Mouse (Mus musculus) thymus, postnatal 0 days (tissue): ENCODE measurements around the gene Mysm1. TPM values are rescaled to one million over a fixed set of nuclear protein-coding genes. Genes with fewer than 3 reads are reported as not detected.

Experiments
- DNase-seq: peaks from one replicate; pipeline ENCODE4 v3.0.0-alpha.2; 2015; ENCODE audit warnings: low spot score
- polyA plus RNA-seq: library from polyadenylated mRNA; unstranded; fragments of >200 nt; fragmentation: Nextera tagmentation; extraction: Ambion mirVana; gene quantifications from 2 replicates; pipeline ENCODE4 v1.2.1, GENCODE M21; 2015

The Mysm1 gene
- 24.5 and 34.0 TPM in 2 replicates for polyA plus RNA-seq

- DNase-seq: peak; percentile 95
These were observed at the start of gene Mysm1 for GRCm38 (mm10) chr4:94978590-94979499. TSS of gene Mysm1 (minus strand) at chr4:94979100.

- no peak for DNase-seq
These were observed 47.1 kb upstream of the Mysm1 start for GRCm38 (mm10) chr4:95025847-95026600.

- DNase-seq: no peak
These were observed 44.6 kb upstream of the Mysm1 start for GRCm38 (mm10) chr4:95023350-95023953.

DNA sequence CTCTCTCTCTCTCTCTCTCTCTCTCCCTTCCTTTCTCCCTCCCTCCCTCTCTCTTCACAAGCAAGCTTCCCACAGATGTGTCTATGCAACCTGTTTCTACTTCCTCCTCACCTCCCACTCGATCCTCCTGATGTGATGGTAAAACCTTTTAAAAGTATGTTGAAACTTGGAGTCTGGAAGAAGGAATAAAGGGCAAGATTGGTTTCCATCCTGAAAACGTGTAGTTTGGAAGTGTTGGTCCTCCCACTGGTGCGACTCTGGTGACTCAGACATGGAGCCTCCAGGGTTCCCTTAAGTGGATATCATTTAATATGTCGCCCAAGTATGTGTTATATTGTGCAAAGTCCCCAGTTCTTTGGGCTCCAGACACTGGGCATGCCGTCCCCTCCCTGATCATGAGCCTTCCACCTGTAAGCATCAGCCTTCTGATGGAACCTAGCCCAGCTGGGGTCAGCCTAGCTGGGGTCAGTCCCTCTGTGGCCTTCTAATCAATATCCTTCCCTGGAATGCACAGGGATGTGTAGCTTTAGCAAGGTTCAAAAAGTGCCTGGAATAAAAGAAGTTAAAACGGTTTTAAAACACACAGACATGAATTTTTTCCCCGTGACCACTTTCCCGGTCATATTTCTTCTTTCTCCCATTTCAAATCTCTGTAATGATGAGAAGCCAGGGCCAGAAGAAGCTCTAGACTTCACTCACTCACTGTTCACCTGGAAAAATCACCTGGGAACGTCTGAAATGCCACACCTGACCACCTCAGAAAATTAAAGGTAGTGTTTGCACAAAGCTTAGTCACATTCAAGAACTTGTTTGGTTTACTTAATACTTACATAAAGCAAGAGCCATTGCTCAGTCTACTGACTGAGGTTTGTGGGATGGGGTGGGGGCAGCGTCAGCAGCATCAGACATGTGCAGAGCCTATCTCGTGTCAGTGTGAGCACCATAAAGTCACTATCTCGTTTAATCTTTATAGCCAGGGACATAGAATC, 43.0 kb upstream of the Mysm1 start:
- no peak for DNase-seq

DNA sequence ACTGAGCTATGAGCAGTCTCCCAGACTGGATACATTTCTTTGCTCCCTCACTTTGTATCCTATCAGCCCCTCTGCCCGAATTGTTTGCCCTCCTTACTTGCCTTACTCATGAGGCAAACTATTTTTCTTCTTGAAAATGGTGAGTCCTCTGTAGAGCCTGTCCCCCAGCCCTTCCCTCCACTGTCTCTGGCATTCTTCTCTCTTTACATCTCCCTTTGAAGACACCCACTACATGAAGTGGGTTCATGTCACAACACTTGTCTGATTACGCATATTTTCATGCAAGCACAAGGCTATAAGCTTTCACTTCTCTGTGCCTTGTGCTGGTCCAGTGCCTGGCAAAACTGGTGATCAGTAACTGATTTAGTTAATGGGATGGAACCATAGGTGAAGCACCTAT, 41.3 kb upstream of the Mysm1 start:
- DNase-seq: no peak

DNA sequence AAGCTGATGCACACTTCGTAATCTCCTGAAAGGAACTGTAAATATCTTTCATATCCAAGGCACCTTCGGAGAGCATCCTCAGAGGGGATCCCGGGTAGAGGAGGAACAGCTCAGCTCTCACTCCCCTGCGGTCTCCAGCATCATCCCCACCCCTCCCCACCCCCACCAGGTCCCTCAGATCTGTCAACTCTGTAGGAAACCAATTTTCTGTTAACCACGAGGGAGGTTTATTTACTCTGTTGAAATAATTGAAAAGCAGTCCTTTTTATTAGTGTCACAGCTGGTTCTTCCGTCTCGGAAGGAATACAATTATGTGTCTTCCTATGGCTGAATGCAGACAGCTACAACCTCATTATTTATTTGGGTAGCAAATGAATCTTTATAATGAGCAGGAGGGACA, 39.3 kb upstream of the Mysm1 start:
- no peak for DNase-seq

- no peak for DNase-seq
These were observed 33.8 kb upstream of the Mysm1 start for GRCm38 (mm10) chr4:95012706-95013105.

GRCm38 (mm10) chr4:95012256-95012655, 33.4 kb upstream of the Mysm1 start:
- no peak for DNase-seq

- DNase-seq: peak; percentile 71
These were observed 29.5 kb upstream of the Mysm1 start for GRCm38 (mm10) chr4:95008175-95009057.

DNA sequence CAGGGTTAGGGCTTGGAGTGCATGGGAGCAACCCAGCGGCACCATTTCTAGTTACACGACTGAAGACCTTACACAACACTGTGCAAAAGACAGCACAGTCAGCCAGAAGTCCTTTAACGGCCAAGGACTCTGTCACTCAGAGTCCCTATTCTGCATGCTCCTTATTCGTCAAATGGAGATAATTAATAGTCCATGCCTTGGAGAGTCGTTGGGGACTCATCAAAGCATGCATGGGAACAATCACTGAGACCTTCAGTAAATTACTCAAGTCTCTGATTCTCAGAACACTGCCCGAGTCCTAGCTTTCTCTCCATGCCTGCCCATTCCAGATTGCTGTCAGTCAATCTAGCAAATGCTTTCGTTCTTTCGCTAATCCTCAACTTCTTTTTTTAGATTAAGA, 28.9 kb upstream of the Mysm1 start:
- DNase-seq: no peak

GRCm38 (mm10) chr4:95005251-95005830, 26.4 kb upstream of the Mysm1 start:
- no peak for DNase-seq

DNA sequence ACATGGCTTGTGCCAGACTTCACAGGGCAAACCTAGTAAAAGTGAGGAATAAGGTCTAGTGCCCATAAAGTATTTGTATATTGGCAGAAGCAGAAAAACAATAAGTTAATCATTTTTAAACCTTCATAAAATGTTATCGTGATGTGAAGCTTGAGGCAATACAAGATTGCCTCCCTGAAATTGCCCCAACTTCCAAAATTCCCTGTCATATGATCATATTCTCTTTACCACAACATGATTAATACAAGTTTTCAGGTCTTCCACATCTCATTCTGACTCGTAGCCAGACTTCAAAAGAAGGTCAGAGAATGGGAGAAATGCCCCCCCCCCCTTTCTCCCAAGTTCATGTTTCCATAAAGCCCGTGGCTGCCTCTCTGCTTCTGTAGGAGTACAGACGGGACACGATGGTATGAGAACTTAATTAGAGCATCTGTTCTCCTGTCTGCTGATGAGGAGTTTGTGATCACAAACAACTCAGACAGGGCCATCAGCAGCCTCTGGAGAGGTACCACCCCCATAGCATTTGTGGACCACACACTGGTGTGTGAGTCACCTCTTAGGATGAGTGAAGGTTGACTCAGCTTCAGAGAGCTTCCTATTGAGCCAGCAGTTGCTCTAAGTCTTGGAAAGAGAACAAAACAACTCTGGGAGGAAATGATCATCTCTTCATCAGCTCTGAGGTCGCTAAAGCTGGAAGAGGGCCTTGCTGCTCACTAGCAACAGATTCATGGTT, 22.3 kb upstream of the Mysm1 start:
- DNase-seq: no peak

DNA sequence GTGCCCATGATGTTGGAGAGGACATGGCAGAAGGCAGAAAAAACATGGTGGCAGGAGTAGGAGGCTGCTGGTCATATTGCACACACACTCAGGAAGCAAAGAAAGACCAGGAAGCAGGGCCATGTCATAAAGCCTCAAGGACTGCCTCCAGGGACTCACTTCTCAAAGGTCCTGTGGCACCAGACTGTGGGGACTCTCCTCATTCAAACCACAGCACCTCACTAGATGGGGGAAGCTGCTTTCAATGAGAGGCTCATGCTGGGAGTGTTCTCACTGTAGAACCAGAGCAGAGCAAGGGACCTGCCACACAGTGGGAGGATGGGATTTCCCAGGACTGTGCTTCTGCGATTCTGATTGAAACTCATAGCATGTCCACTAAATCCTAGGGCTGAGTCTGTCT, 21.2 kb upstream of the Mysm1 start:
- DNase-seq: no peak

DNA sequence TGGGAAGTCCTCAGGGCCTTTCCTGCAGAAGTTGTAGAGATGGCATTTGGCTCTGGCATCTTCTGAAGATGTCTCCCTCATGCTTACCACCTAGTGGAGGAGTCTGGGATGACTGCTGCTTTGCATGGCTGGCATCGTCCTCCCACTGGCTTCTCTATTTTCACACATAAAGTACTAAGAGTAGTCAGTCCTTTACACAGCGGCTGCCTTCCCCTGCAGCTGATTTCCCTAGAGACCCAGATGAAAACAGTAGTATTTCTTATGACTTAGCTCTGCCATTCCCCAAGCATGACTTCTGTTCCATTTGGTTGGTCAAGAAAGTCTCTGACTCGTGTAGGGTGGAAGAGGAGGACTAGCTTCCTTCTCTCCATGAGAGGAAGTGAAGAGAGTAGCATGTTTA, 20.3 kb upstream of the Mysm1 start:
- peak; percentile 19 for DNase-seq

GRCm38 (mm10) chr4:94995862-94996261, 17.0 kb upstream of the Mysm1 start:
- no peak for DNase-seq

DNA sequence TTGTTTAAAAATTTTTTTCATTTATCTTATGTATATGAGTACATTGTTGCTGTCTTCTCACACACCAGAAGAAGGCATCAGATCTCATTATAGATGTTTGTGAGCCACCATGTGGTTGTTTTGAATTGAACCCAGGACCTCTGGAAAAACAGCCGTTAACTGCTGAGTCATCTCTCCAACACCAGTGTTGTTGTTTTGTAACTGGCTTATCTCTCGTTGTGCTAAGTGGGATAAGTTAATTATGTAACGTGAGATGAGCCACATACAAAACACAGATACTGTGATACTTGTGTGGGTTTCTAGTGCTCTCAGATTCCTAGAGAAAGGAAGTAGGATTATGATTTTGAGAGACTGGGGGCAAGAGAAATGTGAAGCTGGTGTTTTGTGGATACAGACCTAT, 11.3 kb upstream of the Mysm1 start:
- DNase-seq: no peak

GRCm38 (mm10) chr4:94987725-94988124, 8.8 kb upstream of the Mysm1 start:
- DNase-seq: no peak

GRCm38 (mm10) chr4:94979500-94979915, 608 bp upstream of the Mysm1 start:
- peak; percentile 16 for DNase-seq

GRCm38 (mm10) chr4:94973321-94973720, 5.6 kb downstream of the Mysm1 start:
- no peak for DNase-seq
